Mouse (Mus musculus) c-Kit-positive CD71-positive TER-119-negative erythroid progenitor cells, embryonic 14.5 days (primary cell): ENCODE results near the gene Scmh1.

Experiments used
- DNase-seq: peaks from one replicate; pipeline ENCODE4 v3.0.0-alpha.2; 2013; ENCODE audit warnings: low read depth

Scmh1 gene

DNA sequence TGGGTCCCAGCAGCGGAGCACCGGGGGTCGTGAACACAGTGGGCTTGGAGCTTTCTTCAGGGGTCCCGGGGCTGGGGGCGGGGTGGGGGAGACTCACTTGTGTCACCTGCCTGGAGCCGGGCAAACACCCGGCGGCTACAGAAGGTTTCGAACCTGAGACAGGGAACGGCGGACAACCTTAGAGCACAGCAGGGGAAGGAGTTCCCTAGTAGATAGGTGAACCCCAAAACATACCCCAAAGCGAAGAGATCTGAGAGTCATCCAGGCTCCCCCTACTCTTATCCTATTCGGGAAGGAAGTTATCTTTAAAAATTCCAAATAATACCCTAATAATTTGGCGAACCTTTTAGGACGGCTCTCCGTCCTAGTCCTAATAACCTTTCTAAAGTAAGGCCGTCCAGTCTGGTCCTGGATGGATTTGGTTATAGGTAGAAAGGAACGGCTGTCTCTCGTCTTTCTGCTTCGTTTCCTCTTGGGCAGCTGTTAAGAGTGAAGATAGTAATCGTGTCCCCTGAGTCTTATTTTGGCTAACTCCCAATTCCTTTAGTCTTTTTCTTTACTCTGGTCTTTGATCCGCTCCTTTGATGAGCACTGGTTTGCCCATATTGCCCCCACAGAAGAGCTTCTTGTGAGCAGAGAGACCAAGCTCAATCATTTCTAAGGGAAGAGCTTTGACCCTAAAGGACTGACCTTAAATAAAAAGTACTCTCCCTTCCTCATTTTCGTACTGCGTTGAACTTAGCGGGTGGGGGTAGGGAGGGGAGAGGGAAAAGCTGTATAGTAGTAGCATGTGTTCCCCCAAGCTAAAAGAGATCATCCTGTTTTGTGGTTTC is 941 bp downstream of the Scmh1 start:
- DNase-seq, result no peak

DNA sequence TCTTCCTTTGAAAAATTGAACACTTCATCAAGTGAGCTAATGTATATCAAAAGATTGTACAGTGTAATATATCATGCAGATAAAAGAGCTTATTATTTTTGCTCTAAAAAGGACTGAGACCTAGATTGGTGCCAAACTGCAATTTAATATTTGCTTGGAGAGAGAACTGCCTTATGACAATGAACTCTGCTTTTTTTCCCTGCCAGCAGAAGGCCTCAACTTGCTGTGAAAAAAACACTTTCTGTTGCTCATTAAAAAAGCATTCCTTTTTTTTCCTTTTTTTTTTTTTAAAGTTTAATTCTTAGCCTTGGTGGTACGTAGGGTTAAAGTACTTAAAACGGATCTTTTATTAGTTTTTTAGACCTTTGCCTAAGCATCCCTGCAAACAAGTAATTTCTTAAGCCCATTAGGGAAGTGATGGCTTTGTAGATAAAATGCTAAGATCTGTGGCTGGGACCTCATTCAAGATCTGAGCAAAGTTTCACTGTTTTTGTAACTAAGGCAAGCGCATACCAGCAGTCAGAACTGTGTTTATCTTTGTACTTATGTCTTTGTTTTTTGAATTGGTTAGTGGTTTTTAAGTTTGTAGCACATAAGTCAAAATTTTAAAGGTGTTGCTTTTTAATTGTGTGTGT is 1.7 kb downstream of the Scmh1 start:
- no peak for DNase-seq

DNA sequence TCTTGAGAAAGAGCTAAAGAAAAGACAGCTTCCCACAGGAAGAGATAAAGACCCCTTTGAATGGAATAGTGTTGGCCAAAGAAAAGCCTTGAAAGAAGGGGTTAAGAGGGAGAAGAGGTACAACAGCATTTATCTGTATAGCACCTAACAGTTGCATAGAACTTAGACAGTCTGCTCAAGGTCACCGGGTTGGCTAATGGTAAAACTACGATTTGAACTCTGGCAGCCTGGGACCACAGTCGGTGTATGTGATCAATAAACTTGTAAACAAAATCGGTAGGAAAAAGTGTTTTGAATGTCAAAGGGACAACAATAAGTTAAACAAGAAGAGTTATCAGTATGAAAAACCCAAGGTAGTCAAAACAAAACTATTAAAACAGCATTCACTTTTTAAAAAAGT is 13.0 kb downstream of the Scmh1 start:
- no peak for DNase-seq

GRCm38 (mm10) chr4:120420193-120420592 is 15.1 kb downstream of the Scmh1 start:
- DNase-seq, result no peak

GRCm38 (mm10) chr4:120420685-120421084 is 15.6 kb downstream of the Scmh1 start:
- no peak for DNase-seq

DNA sequence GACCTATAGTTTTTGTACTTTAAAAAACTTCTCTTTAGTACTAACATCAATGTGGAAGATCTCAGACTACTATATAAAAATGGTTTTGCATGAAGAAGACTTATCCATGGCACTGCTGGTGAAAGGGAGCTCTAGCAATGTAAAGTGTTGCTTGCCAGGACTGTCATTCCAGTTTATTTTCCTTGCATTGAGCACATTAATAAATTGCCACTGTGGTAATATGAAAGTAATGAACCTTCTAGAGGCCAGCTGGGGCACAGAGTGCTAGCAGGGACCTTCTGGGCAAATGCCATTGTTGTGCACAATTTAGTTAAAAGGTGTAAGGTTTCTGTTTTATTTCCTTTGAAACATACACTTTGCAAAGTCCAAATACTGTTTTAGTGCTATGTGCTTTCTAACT is 25.5 kb downstream of the Scmh1 start:
- no peak for DNase-seq

DNA sequence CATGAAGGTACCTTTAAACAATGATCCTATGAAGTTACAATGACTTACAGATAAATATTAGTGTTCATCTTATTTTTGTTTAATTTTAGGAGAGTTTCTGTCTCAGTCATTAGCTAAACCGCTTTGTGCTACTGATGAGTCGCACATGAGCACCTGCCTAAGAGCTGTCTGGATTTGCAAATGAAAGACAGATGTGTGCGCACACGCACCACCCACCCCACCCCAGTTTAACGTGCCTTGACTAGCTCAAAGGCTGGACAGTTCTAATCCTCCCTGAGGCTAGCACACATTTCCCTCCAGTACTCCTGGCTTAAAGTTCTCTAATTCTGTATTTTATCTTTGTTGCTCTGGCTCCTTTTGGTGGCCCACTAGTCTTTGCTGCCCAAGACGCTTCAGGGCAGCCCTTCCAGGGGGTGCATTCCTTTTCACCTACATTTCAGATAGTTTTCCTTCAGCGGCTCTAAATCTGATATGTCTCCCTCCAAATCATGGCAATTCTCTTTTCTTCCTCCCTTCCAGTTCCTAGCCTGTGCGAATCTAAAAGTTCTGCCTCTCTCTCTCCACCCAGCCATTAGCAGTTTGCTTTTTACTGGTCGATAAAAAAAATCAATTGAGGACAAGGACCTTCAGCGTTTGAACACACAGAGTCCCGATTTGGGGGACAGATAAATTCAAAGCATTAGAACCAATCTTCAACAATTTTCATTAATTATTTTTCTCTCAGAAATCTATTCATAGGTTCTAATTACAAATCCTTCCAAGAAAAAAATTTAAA is 27.7 kb downstream of the Scmh1 start:
- DNase-seq, result no peak

DNA sequence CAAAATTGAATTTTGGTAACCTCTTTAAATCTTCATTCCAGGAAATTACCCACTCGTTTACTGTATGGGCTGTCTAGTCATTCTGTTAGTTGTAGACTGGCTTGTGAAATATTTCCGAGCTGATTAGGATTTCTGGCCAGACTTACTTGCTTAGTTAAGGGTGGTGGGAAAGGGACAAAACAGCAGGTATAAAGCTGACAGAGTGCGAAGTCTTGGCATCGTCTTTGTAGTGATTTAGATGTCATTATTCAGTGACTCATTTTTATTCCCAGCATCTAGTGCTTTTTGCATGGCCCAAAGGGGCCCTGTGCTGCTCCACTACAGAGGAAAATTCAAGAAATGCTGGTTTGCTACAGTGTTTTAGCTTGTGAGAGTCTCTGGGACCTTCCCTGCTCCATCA is 56.7 kb downstream of the Scmh1 start:
- DNase-seq, result no peak

GRCm38 (mm10) chr4:120472946-120473345 is 67.9 kb downstream of the Scmh1 start:
- no peak for DNase-seq

- no peak for DNase-seq
Measured at GRCm38 (mm10) chr4:120487707-120488106, 82.6 kb downstream of the Scmh1 start.

- DNase-seq, result no peak
Measured at GRCm38 (mm10) chr4:120506955-120507354, 101.9 kb downstream of the Scmh1 start.

DNA sequence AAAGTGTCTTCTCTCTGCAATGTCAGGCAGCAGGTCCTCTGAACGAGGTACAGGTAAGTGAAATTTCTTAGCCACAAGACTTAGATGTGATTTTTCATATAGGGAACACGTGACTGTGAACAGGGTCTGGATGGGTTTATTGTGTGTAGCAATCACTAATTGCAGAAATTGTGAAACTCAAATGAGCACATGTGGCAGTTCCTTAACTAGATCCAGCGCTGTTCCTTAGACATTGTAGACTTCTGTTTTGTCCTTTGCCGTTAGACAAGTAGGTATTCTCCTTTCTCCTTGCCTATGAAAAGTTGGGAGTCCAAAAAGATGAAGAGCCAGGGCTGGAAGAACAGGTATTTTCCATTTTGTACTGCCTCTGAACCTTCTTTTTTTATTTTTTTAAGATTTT is 106.1 kb downstream of the Scmh1 start:
- DNase-seq, result no peak

- DNase-seq, result no peak
Measured at GRCm38 (mm10) chr4:120514366-120514765, 109.3 kb downstream of the Scmh1 start.

GRCm38 (mm10) chr4:120516491-120516890 is 111.4 kb downstream of the Scmh1 start:
- DNase-seq, result no peak

- DNase-seq, result no peak
Measured at GRCm38 (mm10) chr4:120516907-120517306, 111.8 kb downstream of the Scmh1 start.

DNA sequence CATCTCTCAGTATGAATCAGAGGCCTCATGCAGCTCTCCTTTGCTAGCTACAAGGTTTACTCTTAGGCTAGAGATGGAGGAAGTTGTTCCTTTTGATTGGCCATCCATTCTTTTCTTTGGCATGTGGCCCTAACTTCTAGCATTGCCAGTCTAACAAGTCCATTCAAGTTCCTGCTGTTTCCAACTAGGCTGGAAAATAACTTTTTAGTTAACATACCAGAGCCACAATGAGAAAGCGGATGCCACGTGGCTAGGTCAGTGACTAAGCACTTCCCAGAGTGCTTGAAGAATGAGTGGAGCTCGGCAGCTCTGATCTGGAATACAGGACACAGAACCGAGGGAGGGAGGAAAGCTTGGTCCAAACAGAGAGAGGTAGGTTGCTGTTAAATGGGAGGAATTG is 112.3 kb downstream of the Scmh1 start:
- DNase-seq, result no peak

DNA sequence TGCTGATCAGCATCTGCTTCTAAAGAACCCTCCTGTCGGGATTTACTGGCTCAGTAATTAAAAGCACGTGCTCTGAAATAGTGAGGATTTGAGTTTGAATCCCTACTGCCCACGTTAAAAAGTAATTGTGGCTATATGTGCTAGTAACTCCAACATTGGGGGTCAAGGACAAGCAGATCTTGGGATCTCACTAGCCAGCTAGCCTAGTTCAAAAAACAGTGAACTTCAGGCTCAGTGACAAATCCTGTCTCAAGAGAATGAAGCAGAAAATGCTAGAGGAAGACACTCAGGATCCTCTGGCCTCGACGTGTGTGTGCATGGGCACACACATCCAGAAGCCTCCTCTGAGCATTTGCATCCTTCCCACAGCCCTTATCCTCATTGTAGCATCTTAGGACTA is 116.7 kb downstream of the Scmh1 start:
- no peak for DNase-seq

DNA sequence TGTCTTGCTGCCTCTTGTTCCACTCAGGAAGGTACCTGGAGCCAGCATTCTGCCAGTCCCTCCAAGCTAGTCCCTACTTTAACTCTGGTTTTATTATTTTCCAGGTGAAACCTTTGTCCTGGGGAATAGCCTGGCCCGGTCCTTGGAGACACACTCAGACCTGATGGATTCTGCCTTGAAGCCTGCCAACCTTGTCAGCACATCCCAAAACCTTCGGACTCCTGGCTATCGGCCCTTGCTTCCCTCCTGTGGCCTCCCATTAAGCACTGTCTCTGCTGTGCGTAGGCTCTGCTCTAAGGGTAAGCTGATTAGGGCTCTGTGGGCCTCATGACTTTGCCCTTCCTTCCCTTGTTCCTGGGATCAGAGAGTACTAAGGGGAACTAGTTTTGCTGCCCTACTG is 117.3 kb downstream of the Scmh1 start:
- no peak for DNase-seq

DNA sequence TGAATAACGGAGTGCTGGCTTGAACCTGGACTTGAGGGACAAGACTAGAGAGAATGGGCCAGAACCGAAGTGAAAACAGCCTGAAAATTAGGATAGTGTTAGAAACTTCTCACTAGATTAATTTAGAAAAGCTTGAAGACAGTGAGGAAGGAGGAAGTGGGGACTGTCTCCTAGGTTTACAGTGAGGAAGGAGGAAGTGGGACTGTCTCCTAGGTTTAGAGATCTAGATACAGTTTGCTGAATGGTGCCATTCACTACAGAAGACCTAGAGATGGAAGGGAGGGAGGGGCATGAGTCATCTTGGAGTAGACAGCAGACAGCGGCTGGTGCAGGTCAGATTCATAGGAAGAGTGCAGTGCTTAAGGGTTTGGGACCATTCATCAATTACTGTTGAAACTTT is 118.0 kb downstream of the Scmh1 start:
- DNase-seq, result no peak

DNA sequence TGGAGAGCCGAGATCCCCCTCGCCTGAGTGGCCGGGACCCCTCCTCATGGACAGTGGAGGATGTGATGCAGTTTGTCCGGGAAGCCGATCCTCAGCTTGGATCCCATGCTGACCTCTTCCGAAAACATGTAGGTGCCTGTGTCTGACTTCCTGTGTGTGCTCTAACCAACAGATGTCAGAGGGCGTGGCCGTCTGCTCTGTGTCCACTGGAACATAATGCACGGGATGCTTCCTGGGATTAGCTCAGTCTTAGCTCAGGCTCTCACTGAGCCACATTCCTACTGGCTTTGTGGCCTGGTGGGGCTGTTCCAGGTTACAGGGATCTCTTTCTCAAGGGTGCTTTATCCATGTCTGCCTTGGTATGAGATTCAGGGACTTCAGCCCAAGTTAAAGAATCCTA is 123.1 kb downstream of the Scmh1 start:
- no peak for DNase-seq

DNA sequence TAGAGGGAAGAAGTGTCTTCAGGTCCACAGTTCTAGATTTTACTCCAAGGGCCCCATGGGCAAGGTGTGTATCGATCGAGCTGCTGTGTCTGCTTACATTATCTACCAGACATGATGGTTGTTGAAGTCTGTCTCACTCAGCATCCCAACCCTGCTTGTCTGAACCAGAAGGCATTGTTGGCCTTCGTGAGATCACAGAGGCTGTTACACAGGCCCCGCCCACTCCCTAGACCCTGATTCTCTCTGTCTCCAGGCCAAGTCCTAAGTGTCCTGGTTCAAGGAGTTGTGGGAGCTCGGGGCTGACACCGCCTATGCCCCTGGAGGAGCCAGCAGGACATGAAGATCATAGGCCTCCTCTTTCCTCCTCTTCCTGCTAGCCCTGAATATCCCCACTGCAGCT is 126.9 kb downstream of the Scmh1 start, which contains the start of gene Slfnl1:
Slfnl1 (plus strand) TSS at position 246 of the 400 bp plus-strand sequence.
- DNase-seq, result no peak

DNA sequence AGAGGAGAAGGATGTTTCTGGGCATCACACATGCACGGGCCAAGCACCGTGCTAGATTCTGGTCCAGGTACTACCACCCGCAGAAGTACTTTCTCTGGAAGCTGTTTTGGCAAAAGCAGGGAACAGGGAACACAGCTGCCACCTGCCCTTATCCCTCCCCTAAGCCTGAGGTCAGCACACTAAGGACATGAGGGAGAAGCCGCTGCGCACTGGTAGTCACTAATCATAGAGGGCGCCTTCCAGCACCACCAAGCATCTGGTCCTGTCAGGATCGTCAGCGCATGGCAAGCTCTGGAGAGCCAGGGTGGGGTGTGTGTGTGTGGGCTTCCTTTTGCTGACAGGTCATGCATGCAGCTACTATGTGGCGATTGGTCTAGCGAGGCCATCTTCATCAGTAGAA is 133.6 kb downstream of the Scmh1 start:
- DNase-seq, result no peak

DNA sequence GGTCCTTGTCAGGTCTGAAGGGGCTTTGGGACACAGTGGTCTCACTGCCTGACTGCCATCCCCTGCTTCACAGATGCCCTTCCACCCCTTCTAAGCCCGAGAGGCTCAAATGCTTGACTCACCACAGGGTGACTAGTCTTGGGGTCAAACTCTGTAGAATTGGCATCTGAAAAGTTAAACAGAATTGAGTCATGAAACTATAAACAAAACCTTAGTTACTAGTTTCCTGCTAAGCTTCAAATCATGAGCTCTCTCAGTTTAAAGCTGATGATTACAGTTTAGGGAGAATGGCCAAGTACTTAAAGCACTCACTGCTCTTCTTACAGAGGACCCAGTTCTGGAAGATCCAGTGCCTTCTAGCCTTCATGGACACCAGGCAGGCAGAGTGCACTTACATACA is 139.8 kb downstream of the Scmh1 start:
- no peak for DNase-seq
